Mouse (Mus musculus): ENCODE results near the gene Prss54.
A peak's percentile ranks its signal among the peaks of the same experiment; 100 is the strongest.

Gene Prss54

GRCm38 (mm10) chr8:95551577-95551976 lies 24.6 kb downstream of the Prss54 start:
- DNase-seq (ENCODE audit: low spot score in 2 of 2) = no peak

DNA sequence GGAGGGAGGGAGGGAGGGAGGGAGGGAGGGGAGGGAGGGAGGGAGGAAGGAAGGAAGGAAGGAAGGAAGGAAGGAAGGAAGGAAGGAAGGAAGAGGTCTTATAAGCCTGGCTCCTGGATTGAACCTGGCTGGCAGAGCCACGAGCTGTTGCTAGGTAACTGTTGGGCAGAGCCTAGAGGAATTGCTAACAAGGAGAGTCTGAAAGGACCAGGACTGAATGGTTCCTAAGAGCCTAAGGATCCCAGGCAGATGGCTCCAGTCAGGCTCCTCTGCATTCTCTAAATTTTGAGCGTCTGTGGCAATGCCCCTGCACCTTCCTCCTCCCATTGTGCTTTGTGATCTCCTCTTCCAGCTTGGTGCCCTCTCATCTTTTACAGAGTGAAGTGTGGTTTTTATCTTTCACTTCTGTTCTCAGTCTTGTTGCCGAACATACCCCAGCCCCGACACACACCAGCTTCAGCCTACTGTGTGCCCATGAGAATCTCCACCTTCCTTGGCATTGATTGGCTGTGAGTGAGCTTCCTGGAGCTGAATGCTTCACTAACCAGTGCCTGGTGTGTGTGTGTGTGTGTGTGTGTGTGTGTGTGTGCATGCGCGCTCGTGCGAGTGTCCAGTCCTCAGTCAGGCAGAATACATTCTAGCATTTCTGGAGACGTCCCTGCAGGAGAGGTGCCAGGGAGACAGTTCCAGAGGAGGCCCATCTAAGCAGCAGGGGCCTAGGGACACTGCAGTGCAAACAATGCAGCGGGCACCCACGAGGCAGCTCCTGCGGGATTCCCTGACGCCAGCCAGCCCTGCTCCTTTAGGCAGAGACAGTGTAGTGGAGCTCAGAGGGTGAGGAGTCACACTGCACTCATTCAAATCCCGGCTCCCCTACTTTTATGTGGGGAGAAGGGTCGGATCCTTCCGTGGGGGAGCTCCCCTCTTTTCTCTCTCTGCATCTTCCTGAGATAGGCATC lies 26.0 kb downstream of the Prss54 start:
- DNase-seq (ENCODE audit: low spot score in 2 of 2) = no peak

- DNase-seq (ENCODE audit: low spot score in 2 of 2) = no peak
Observed at GRCm38 (mm10) chr8:95547931-95548330, 28.2 kb downstream of the Prss54 start.

- DNase-seq (ENCODE audit: low spot score in 2 of 2) = no peak
Observed at GRCm38 (mm10) chr8:95546986-95547385, 29.2 kb downstream of the Prss54 start.

- no peak for DNase-seq (ENCODE audit: low spot score in 2 of 2)
Observed at GRCm38 (mm10) chr8:95545815-95546214, 30.3 kb downstream of the Prss54 start.

DNA sequence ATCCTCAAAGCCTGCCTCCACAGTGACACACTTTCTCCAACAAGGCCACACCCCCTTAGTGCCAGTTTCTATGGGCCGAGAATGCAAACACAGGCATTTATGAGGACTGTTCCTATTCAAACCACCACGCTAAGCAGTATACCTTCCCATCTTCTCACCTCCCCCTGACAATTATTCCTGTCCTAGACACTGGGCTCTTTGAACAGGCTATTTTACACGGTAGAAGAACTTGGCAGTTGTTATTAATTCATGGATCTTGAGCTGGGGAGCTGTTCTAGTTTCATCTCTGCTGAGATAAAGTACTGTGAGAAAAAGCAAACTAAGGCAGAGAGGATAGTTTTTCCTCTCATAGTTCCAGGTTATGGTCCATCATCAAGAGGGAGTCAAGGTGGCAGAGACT lies 33.1 kb downstream of the Prss54 start:
- no peak for DNase-seq (ENCODE audit: low spot score in 2 of 2)

GRCm38 (mm10) chr8:95542191-95542590 lies 33.9 kb downstream of the Prss54 start:
- DNase-seq (ENCODE audit: low spot score in 2 of 2) = no peak

DNA sequence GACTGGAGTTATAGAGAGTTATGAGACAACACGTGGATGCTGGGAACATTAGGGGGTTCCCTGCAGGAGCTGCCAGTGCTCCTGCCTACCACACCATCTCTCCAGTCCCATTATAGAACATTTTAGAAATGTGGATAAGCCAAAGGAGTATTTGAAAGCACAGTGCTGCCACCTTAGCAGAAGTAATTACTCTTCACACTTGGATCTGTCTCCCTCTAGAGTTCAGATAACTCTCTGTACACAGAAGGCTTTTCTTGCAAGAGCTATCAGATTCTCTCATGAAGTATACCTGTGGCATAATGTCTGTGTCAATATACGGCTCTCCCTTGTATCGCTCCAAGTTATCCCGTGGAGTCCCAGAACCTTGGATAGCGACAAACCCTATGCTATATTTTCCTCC lies 36.7 kb downstream of the Prss54 start:
- no peak for DNase-seq (ENCODE audit: low spot score in 2 of 2)

- DNase-seq (ENCODE audit: low spot score in 2 of 2) = peak in 1 of 2 experiments; percentile 20
Observed at GRCm38 (mm10) chr8:95533584-95534387, 42.4 kb downstream of the Prss54 start, which contains the start of gene Ccdc113. Ccdc113 (plus strand) TSS chr8:95534085.

DNA sequence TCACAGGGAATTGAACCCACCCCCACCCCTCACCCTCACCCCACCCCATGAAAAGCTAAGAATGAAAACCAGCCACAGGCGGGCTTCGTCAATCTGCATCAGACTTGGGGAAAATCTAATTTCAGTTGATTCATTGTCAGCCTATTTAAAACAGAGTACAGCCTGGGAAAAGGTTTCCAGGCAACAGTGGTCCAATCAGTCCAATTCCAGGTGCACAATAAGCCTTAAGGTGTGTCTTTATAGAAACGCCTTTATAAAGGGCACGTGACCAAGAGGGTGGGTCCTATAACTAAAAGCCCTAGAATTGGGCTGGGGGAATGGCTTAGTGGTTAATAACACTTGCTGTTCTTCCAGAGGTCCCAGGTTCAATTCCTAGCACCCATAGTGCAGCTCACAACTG lies 43.9 kb downstream of the Prss54 start:
- DNase-seq (ENCODE audit: low spot score in 2 of 2) = no peak

GRCm38 (mm10) chr8:95528750-95529310 lies 47.3 kb downstream of the Prss54 start:
- DNase-seq (ENCODE audit: low spot score in 2 of 2) = no peak

DNA sequence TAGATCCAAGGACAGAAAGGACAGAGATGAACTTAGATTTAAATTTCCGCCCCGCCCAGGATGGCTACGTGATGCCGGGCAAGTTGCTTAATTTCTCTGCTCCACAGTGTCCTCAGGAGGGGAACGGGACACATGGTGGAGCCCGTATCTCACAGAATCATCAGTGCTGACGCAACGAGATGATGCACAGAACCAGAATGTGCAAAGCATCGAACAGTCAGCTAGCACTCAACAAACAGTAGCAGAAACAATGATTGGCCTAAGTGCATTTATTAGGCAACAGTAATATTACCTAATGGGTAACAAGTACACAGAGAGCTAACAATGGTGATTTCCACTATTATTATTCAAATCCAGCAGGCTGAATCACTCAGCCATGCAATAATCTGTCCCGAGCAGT lies 47.9 kb downstream of the Prss54 start:
- no peak for DNase-seq (ENCODE audit: low spot score in 2 of 2)

GRCm38 (mm10) chr8:95523991-95524390 lies 52.1 kb downstream of the Prss54 start:
- DNase-seq (ENCODE audit: low spot score in 2 of 2) = no peak

DNA sequence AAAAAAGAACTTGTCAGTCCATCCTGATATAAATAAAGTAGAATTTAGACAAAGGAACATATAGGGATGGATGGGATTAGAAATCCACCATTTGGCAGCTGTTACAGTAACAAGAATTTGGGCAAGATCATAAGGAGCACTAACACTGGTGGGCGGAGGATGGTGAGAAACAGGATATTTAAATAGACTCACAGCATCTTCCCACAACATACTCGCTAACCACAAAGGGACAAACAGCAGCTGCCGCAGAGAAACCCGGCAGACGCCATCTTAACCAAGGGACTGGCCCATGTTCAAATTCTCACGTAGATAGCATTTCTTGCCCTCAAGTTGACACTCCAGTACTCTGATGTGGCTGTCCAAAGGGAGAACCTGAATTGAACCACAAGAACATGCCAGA lies 59.2 kb downstream of the Prss54 start:
- DNase-seq (ENCODE audit: low spot score in 2 of 2) = no peak

GRCm38 (mm10) chr8:95513219-95513618 lies 62.9 kb downstream of the Prss54 start:
- DNase-seq (ENCODE audit: low spot score in 2 of 2) = no peak

- DNase-seq (ENCODE audit: low spot score in 2 of 2) = no peak
Observed at GRCm38 (mm10) chr8:95512257-95512656, 63.9 kb downstream of the Prss54 start.

Measured in spleen, postnatal 4 days (tissue).